Mouse (Mus musculus): ENCODE data around the gene Exoc8.

Exoc8 gene

DNA sequence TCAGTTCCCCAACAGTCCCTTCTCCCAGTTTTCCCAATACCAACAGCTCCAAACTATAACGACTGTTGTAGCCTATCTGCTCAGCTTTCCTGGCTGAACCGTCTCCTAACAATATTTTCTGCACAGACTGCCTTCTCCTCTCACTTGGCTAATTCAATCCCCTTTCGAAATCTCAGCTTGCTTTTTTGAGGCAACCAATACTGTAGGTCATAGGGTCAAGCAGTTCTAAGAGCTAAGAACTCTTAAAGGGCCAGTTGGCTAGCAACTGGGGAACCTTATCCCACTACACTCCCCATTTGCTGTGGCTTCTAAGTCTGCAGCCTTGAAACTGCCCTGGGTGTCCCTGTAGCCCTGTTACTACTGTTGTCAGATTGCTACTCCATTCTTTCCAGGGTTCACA, 52.4 kb downstream of the Exoc8 start:
- no peak for DNase-seq
